Mouse (Mus musculus): ENCODE measurements around the gene Olfr678. TPM values are rescaled to one million over a fixed set of nuclear protein-coding genes. Genes with fewer than 3 reads are reported as not detected.

Gene Olfr678
- polyA plus RNA-seq, 1 experiment, result not detected

DNA sequence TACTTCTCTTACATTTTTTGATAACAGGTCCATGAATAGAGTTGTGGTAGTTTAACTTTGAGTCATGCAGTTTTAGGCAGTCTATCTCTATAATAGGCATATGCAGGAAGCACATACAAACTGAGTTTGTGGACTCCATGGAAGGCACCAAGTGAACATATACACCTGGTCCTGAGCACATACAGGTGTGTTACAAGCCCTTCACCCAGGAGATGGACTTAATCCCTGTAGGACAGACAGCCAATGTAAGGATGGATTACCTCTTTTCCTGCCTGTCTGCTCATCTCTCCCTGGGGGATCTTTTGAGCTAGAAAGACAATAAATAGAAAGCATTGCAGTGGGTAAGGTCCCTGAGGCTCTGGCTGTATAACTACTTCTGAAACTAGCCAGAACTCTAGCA is 52.3 kb downstream of the Olfr678 start, which contains the start of gene Olfr681:
Gene Olfr681, plus strand, starts transcription at position 301 of the 400 bp plus-strand sequence.
- DNase-seq, result no peak

More for the DNA sequence above, 52.3 kb downstream of the Olfr678 start, which contains the start of gene Olfr681:
- Histone ChIP-seq H3K4me1 (replicated peaks; ENCODE audit: control insufficient read depth, insufficient read depth, low read length) (no peaks in the 10 kb centered on the region), H3K27me3 (ENCODE audit: control insufficient read depth, insufficient read depth, low read length) (no peaks in the 10 kb centered on the region), H3K4me3 (ENCODE audit: control insufficient read depth, insufficient read depth, low read length) (no peak within 1 kb of the TSS), H3K36me3 (ENCODE audit: control insufficient read depth, insufficient read depth, low read length) (no peaks in the 10 kb centered on the region), H3K27ac (ENCODE audit: control insufficient read depth, insufficient read depth, low read length) (no peak within 1 kb of the TSS)
- TF ChIP-seq POLR2A (IDR thresholded peaks at IDR 0.05; ENCODE audit: control insufficient read depth, extremely low read depth, insufficient read depth, low read length, poor library complexity) (no peak), CTCF (IDR thresholded peaks at IDR 0.05; ENCODE audit: borderline replicate concordance, control insufficient read depth, extremely low read depth, insufficient read depth, low read length, poor library complexity) (no peak)

Other genes starting within 250 kb of the Olfr678 start
- not detected in 2 replicates for gene Usp17lb, start 221.9 kb upstream of the Olfr678 start, polyA plus RNA-seq (2012; rRNA removed)
- gene Usp17la, start 207.5 kb upstream of the Olfr678 start, polyA plus RNA-seq (2012; rRNA removed), result not detected in 2 replicates
- gene Olfr665, start 186.4 kb upstream of the Olfr678 start, polyA plus RNA-seq (2012; rRNA removed), result not detected in 2 replicates
- not detected in 2 replicates for gene Olfr666, start 168.5 kb upstream of the Olfr678 start, polyA plus RNA-seq (2012; rRNA removed)
- gene Olfr667, start 143.0 kb upstream of the Olfr678 start, polyA plus RNA-seq (2012; rRNA removed), result not detected in 2 replicates
- gene Olfr668, start 136.4 kb upstream of the Olfr678 start, polyA plus RNA-seq (2012; rRNA removed), result not detected in 2 replicates
- not detected in 2 replicates for gene Olfr669, start 130.2 kb upstream of the Olfr678 start, polyA plus RNA-seq (2012; rRNA removed)
- gene Olfr670, start 101.9 kb upstream of the Olfr678 start, polyA plus RNA-seq (2012; rRNA removed), result not detected in 2 replicates
- gene Olfr671, start 85.3 kb upstream of the Olfr678 start, polyA plus RNA-seq (2012; rRNA removed), result not detected in 2 replicates
- gene Olfr672, start 62.4 kb upstream of the Olfr678 start, polyA plus RNA-seq (2012; rRNA removed), result not detected in 2 replicates
- not detected in 2 replicates for gene Olfr675, start 36.0 kb upstream of the Olfr678 start, polyA plus RNA-seq (2012; rRNA removed)
- not detected in 2 replicates for gene Olfr676, start 31.8 kb upstream of the Olfr678 start, polyA plus RNA-seq (2012; rRNA removed)
- not detected in 2 replicates for gene Olfr677, start 13.1 kb upstream of the Olfr678 start, polyA plus RNA-seq (2012; rRNA removed)
- 0.01 TPM in 1 of 2 replicates, not detected in the other for gene Olfr679, start 16.7 kb downstream of the Olfr678 start, polyA plus RNA-seq (2012; rRNA removed)
- not detected in 2 replicates for gene Olfr680-ps1, start 28.3 kb downstream of the Olfr678 start, polyA plus RNA-seq (2012; rRNA removed)
- not detected in 2 replicates for gene Olfr681, start 52.4 kb downstream of the Olfr678 start, polyA plus RNA-seq (2012; rRNA removed)
- not detected in 2 replicates for gene Olfr683, start 82.5 kb downstream of the Olfr678 start, polyA plus RNA-seq (2012; rRNA removed)
- gene Olfr684, start 99.2 kb downstream of the Olfr678 start, polyA plus RNA-seq (2012; rRNA removed), result not detected in 2 replicates
- not detected in 2 replicates for gene Olfr685, start 121.5 kb downstream of the Olfr678 start, polyA plus RNA-seq (2012; rRNA removed)
- not detected in 2 replicates for gene Olfr686, start 143.0 kb downstream of the Olfr678 start, polyA plus RNA-seq (2012; rRNA removed)
- not detected in 2 replicates for gene Olfr688, start 223.6 kb downstream of the Olfr678 start, polyA plus RNA-seq (2012; rRNA removed)
- gene Olfr689, start 246.7 kb downstream of the Olfr678 start, polyA plus RNA-seq (2012; rRNA removed), result not detected in 2 replicates

Data from thymus, adult 2 months (tissue).